Mouse (Mus musculus) brain, embryonic 14.5 days (tissue): ENCODE measurements around the gene Myof.

Experiments used
- CTCF ChIP-seq: fragments of 200-500 bp; IDR thresholded peaks from 2 replicates; pipeline ENCODE4 v1.5.1; 2012; ENCODE audit warnings: inconsistent platforms, mild to moderate bottlenecking, moderate library complexity, borderline replicate concordance; ENCODE audit not compliant: insufficient read depth, insufficient read length; ENCODE audit errors: extremely low read depth
- POLR2A ChIP-seq: fragments of 200-500 bp; IDR thresholded peaks from 2 replicates; pipeline ENCODE4 v1.6.1; 2012; ENCODE audit warnings: mild to moderate bottlenecking, inconsistent platforms, borderline replicate concordance; ENCODE audit not compliant: poor library complexity, insufficient read depth, insufficient read length, severe bottlenecking; ENCODE audit errors: extremely low read depth

- TF ChIP-seq CTCF = no peak
- no peak for TF ChIP-seq POLR2A
Measured at GRCm38 (mm10) chr19:38014443-38014842, 28.9 kb downstream of the Myof start.
